Mouse (Mus musculus): ENCODE results near the gene Cpa5. TPM values are rescaled to one million over a fixed set of nuclear protein-coding genes. Genes with fewer than 3 reads are reported as not detected.

The Cpa5 gene
- total RNA-seq (2017): not detected in 3 replicates

DNA sequence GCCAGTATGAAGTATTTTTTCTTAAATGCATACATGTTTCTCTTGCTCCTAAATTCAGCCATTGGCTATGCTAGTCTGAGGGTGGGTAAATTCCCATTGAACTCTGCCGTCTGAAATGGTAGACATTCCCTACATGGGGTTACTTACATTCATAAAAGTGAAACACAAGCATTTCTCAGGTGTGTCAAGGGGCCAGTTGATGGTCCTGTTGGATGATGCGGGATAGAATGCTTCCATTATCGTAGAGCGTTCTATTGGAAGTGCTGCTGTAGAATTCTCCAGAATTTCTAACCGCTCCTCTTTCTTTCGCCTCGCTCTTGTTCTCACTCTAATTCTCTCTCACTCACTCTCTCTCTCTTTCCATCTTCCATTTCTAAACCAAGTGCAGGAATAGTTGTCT, at the start of gene Cpa5:
Gene Cpa5, plus strand, starts transcription at position 301 of the 400 bp plus-strand sequence.
- no peak for ATAC-seq (replicated peaks; ENCODE audit: insufficient number of reproducible peaks, low FRiP score, low TSS enrichment, poor library complexity, severe bottlenecking)

GRCm38 (mm10) chr6:30562132-30562531, 48.7 kb upstream of the Cpa5 start:
- ATAC-seq (replicated peaks; ENCODE audit: insufficient number of reproducible peaks, low FRiP score, low TSS enrichment, poor library complexity, severe bottlenecking): no peak

DNA sequence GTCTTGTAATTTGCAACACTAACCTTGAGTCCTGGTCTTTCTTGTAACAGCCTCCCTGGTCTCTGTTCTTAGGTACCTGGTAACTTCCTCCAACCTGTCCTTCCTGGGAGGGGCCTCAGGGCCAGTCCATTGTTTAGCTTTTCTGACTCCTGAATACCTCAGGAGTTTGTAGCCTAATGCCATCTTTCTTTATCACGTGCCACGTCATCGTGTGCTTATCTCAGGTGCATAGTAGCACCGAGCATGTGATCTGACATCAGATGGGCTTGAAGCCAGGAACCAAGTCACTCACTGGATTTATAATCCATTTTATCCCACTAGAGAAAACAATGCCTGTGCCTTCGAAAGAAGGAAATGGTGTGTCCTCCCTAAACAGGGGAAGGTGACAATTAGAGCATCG, 47.2 kb upstream of the Cpa5 start:
- no peak for ATAC-seq (replicated peaks; ENCODE audit: insufficient number of reproducible peaks, low FRiP score, low TSS enrichment, poor library complexity, severe bottlenecking)

DNA sequence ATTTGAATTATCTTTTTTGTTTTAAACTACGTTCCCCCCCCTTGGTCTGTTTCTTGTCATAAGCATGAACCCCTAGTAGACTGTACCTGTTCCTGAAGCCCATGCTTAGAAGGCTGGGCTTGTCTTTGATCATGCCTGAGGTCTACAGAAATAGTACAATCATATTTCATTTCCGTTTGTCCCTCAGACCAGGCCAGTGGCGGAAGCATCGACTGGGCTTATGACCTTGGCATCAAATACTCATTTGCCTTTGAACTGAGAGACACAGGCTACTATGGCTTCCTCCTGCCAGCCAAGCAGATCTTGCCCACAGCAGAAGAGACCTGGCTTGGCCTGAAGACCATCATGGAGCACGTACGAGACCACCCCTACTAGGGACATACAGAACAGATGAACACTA, 46.8 kb upstream of the Cpa5 start:
- no peak for ATAC-seq (replicated peaks; ENCODE audit: insufficient number of reproducible peaks, low FRiP score, low TSS enrichment, poor library complexity, severe bottlenecking)

GRCm38 (mm10) chr6:30568069-30568468, 42.7 kb upstream of the Cpa5 start, which contains the start of gene Cpa4:
Gene Cpa4, plus strand, starts transcription at chr6:30568369.
- ATAC-seq (replicated peaks; ENCODE audit: insufficient number of reproducible peaks, low FRiP score, low TSS enrichment, poor library complexity, severe bottlenecking): no peak

- ATAC-seq (replicated peaks; ENCODE audit: insufficient number of reproducible peaks, low FRiP score, low TSS enrichment, poor library complexity, severe bottlenecking): no peak
Observed at GRCm38 (mm10) chr6:30569331-30569730, 41.5 kb upstream of the Cpa5 start.

DNA sequence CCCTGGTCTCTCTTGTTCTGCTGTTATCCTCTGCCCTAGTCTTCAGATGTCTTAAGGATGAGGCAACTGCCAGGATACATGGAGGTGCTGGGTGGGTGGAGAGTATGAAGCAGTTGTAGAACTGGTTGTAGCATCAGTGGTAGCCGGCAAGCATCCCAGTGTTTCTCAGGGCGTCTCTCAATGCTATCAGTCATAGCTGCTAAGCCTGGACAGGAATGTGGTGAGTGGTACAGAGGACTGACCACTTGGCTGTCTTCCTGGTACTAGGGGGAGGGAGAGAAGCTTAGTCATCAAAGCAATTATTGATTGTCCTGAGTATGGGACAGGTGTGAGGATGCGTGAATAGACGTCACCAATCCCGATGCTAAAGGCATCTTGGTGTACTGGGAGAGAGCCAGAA, 40.8 kb upstream of the Cpa5 start:
- no peak for ATAC-seq (replicated peaks; ENCODE audit: insufficient number of reproducible peaks, low FRiP score, low TSS enrichment, poor library complexity, severe bottlenecking)

GRCm38 (mm10) chr6:30572456-30573311, 38.1 kb upstream of the Cpa5 start:
- no peak for ATAC-seq (replicated peaks; ENCODE audit: insufficient number of reproducible peaks, low FRiP score, low TSS enrichment, poor library complexity, severe bottlenecking)

GRCm38 (mm10) chr6:30573380-30573779, 37.4 kb upstream of the Cpa5 start:
- no peak for ATAC-seq (replicated peaks; ENCODE audit: insufficient number of reproducible peaks, low FRiP score, low TSS enrichment, poor library complexity, severe bottlenecking)

DNA sequence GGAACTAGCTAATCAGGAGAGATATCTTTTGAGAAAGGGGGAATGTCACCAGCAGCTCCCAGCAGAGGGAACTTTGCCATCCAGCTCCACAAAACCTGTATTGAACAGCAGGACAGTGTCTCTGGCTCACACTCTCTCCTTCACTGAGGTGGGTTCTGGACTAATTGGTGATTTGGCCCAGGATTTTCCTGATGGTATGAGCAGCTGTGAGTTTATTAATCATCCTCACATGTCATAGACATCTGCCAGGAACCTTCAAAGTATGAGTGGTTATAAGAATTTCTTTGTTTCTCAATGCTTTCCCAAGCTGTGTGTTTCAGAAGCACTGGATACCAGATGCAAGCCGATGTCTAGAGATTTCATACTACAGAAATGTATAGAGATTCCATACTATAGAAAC, 35.9 kb upstream of the Cpa5 start:
- no peak for ATAC-seq (replicated peaks; ENCODE audit: insufficient number of reproducible peaks, low FRiP score, low TSS enrichment, poor library complexity, severe bottlenecking)

DNA sequence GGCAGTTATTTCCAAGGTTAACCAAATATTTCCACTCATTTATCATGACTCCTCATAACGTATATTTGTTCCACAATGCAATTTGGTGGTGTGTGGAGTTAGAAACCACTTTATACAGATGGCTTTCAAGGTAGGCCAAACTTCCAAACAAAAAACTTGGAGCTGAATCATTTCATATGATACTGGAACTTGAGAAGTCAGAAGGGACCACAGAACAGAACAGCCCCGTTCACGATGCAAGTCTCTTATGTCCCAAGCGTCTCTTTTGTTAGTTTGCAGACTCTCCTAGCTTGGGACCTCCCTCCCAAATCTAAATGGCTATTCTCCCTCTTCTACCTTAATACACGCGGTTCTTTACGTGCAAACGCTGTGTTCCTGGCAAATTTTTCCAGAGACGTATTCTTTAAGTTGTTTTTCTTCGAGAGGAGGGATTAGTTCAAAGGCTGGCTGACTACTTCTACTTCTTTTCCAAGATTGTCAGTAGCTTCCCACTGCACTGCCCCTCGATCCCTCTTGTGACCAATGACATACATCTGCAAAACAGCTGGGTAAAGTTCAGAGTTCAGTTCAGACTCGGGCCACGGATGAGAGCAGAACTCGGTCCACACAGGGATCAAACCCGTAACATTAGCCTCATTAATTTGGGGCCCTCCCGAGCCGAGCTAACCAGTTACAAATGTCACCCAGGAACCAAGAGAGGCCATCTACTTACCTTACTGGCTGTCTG, 34.2 kb upstream of the Cpa5 start:
- no peak for ATAC-seq (replicated peaks; ENCODE audit: insufficient number of reproducible peaks, low FRiP score, low TSS enrichment, poor library complexity, severe bottlenecking)

GRCm38 (mm10) chr6:30579961-30580840, 30.6 kb upstream of the Cpa5 start:
- no peak for ATAC-seq (replicated peaks; ENCODE audit: insufficient number of reproducible peaks, low FRiP score, low TSS enrichment, poor library complexity, severe bottlenecking)

DNA sequence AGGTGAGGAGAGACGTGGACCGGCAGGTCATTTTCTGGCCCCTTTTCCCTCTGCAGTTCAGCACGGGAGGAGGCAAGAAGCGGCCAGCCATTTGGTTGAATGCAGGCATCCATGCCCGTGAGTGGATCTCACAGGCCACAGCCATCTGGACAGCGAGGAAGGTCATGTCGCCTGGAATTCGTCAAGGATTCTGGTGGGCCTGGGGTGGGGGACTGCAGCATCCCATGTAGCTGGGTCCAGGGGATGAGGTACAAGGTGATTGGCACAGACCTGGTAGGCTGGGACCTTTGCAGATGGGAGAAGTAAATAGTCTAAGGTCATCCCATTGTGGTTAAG, 30.0 kb upstream of the Cpa5 start:
- no peak for ATAC-seq (replicated peaks; ENCODE audit: insufficient number of reproducible peaks, low FRiP score, low TSS enrichment, poor library complexity, severe bottlenecking)

GRCm38 (mm10) chr6:30586886-30587442, 23.8 kb upstream of the Cpa5 start:
- no peak for ATAC-seq (replicated peaks; ENCODE audit: insufficient number of reproducible peaks, low FRiP score, low TSS enrichment, poor library complexity, severe bottlenecking)

GRCm38 (mm10) chr6:30589819-30590218, 21.0 kb upstream of the Cpa5 start:
- ATAC-seq (replicated peaks; ENCODE audit: insufficient number of reproducible peaks, low FRiP score, low TSS enrichment, poor library complexity, severe bottlenecking): no peak

DNA sequence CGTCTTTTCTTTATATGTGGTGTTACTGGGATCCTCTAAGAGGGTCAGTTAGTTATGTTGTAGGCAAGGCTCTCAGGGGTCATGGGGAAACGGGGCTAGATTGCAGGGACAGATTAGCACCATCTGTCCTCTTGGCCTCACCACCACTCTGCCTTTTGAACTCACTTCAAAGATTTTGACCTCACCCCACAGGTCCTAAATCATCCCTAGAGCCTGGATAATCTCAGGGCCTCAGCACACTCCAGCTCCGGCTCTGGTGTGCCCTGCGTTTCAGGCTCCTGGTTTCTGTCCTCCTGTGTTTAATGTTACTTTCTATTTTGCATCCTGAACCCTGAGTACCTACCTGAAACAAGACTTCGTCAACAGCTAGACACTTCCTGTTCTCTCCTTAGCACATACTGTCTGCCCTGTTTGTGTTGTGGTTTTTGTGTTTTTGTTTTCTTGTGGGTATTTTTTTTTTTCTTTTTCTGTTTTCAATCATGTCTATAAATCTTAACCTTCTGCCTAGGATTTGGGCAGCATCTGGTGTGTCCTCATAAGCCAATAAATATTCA, 18.9 kb upstream of the Cpa5 start:
- ATAC-seq (replicated peaks; ENCODE audit: insufficient number of reproducible peaks, low FRiP score, low TSS enrichment, poor library complexity, severe bottlenecking): no peak

- ATAC-seq (replicated peaks; ENCODE audit: insufficient number of reproducible peaks, low FRiP score, low TSS enrichment, poor library complexity, severe bottlenecking): no peak
Observed at GRCm38 (mm10) chr6:30592417-30592974, 18.3 kb upstream of the Cpa5 start.

DNA sequence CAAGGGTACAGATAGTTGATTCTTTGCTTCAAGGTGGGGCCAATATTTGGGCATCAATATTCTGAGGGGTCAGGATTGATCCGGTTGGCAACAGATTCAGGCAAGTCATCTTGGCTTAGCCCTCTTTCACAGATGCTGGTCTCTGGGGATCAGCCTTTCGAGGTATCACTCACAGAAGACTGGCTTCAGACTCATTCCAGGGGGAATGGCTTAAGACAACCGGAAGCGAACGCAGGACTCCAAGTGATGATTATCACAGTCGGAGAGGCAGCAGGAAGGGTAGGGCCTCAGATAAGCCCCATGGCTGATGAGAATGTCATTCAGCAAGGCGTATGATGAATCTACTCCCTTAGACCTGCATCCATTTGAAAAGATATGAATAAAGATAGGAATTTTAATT, 16.4 kb upstream of the Cpa5 start:
- no peak for ATAC-seq (replicated peaks; ENCODE audit: insufficient number of reproducible peaks, low FRiP score, low TSS enrichment, poor library complexity, severe bottlenecking)
